Mouse (Mus musculus) cortical plate, adult 2 months (tissue): ENCODE results near the gene Avil.

Source experiments
- CTCF ChIP-seq: fragments of 200-500 bp; IDR thresholded peaks from 2 replicates; pipeline ENCODE4 v1.5.1; 2011; ENCODE audit warnings: mild to moderate bottlenecking, control low read depth, low read length; ENCODE audit not compliant: insufficient read depth; ENCODE audit errors: extremely low read depth
- POLR2A ChIP-seq: fragments of 200-500 bp; IDR thresholded peaks from 2 replicates; pipeline ENCODE4 v1.6.1; 2011; ENCODE audit warnings: mild to moderate bottlenecking, low read length, control low read depth; ENCODE audit not compliant: insufficient read depth; ENCODE audit errors: extremely low read depth

DNA sequence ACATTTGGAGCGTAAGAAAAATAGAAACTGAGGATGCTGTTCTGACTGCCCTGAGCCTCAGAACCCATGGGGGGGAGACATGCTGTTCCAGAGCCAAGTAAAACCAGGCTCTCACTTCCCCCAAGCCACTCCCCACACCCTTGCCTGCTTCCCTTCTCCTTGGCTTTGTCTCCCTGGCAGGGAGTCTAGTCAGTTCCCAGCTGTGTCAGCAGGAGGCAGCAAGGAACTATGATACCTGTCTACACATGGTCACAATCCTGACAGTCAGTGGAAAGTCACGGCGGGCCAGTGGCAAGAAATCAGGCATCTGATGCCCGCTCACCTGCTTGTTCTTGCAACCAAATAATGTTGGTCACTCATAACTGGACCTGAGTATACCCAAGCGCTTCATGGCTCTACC is 16.0 kb downstream of the Avil start:
- TF ChIP-seq CTCF: peak; percentile 21; the same call in 1 of the 2 replicates
- no peak for TF ChIP-seq POLR2A
